Mouse (Mus musculus) cerebellum, adult 9-10 months (tissue): Measurements from ENCODE around the gene Stub1.
"Not testable (repeated sequence)": the region's sequence is repeated elsewhere in the genome, so short reads cannot be mapped to it uniquely, and the experiment has no call there.

Experiments
- DNase-seq: peaks from one replicate; pipeline ENCODE4 v3.0.0; 2022

Stub1 gene

DNA sequence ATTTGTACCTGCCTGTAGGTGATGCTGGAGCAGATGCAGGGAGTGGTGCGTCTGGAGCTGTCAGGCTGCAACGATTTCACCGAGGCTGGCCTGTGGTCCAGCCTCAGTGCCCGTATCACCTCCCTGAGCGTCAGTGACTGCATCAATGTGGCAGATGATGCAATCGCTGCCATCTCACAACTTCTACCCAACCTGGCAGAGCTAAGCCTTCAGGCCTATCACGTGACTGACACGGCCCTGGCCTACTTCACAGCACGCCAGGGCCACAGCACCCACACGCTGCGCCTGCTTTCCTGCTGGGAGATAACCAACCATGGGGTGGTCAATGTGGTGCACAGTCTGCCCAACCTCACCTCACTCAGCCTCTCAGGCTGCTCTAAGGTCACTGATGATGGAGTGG, 15.5 kb downstream of the Stub1 start:
- DNase-seq = no peak

DNA sequence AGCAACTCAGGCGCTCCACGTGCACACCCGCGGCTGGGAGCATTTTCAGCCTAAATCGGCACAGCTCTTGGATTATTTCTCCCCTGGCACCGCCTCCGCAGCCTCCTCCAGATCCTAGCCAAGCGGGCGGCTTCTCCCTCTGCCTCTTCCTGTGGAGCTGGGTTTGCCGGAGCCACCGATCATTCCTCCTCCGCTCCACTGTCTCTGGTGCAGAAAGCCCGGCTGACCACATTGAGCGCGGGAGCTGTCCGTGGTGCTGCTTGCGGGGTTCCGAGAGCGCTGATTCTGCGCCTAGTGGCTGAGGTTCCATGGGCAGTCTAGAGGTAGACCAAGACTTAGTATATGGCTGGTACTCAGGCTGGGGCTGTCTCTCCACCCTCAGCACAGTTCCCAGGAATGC, 19.7 kb downstream of the Stub1 start:
- peak; percentile 68 for DNase-seq

DNA sequence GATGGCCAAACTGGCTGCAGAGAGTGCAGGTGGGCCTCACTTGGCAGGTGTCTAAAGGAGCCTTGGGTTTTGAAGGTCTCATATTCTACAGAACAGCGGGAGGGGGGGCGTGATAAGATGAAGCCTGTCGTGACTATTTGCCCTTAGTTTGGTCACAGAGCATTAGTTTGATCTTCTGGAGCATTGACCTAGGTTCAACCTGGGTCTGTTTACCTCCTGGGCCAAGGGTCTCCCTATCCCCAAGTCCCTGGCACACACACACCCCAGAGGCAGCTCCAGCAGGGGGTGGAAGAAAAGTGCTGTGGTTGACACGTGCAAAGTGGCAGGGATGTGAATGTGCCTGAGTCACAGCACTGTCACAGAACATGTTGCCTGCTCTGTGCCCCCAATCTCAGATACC, 22.3 kb downstream of the Stub1 start:
- DNase-seq = peak; percentile 63

DNA sequence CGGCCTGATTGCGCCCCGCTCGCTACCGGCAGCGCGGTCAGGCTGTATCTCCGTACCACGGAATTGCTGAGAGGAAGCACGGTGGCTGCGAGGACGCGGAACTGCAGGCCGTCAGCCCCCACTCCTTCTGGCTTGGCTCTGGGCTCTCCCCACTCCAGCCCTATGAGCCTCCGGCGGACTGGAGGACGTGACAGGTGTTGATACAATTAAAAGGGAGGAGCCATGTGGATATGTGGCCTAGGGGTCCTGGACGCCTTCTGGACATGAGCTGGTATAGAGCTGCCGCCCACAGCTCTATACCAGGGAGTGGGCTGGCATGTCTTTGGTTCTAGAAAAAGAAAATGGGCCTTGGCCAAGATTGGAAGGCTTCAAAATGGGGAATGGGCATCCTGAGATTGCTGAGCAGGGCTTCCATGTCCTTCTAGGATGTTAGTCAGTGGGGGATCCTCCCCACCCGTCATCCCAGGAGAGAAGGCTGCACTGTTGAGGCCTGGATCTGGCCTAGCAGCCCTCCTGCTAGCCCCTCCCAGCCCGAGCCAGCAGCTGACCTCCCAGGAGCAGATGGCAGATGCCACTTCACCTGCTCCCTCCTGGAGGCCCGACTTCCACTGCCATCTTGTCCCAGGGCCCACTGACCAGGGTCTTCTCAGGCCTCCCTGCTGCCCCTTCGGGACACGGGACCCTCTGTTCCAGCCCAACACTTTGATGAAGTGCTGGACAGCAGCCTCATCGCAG, 23.4 kb downstream of the Stub1 start:
- DNase-seq = peak; percentile 86

DNA sequence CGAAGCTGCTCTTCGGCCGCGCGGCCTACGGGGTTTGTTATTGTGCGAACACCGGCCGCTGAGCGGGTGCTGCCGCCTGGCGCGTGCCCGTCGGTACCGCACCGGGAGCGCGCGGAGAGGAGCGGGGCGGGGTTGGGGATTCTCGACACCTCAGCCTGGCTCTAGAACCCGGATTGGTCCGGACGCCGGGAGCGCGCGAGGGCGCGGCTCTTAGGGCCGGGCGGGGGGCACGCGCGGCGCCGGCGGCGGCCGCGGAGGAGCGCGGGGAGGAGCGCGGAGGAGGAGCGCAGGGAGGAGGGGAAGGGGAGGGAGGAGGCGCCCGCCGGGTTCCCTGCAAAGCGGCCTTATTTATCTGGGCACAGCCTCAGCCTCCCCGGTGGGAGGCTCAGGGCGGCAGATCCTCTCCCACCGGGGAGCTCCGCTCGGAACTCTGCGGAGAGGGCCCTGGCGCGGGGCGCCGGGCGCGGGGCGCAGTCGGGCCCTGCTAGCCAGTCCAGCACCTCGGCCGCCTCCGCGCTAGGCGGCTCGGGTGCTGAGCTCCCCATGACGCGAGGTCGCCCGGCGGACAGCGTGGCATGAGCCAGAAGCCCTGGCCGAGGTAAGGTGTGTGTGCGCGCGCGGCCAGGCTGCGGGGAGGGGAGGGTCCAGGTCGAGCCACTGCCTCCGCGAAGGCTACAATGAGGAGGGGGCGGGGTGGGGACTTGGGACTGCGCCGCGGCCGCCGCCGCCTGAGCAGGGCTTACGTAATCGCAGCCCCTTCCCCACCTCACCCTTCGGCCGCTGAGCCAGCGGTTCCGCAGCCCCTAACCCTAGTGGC, 24.2 kb downstream of the Stub1 start, which contains the start of gene Fbxl16:
Fbxl16 (plus strand) TSS at position 297 of the 817 bp plus-strand sequence.
- peak; percentile 96 for DNase-seq

DNA sequence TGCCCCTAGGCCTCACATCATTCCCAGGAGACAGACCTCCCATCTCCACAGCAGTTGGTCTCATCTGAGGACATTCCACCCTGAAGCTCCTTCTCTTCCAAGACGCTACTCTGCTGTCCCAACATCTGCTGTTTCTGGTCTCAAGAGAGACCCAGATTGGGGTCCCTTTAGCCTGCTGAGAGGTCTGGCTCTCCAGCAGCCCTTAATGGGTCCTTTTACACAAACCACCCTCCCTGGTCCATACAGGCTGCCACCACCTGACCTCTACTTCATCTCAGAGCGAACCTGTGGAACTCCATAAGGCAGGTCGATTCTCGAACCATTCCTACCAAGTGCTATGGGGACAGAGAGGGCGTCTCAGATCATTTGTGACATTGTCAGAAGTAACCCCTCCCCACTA, 25.2 kb downstream of the Stub1 start:
- DNase-seq = peak; percentile 65

DNA sequence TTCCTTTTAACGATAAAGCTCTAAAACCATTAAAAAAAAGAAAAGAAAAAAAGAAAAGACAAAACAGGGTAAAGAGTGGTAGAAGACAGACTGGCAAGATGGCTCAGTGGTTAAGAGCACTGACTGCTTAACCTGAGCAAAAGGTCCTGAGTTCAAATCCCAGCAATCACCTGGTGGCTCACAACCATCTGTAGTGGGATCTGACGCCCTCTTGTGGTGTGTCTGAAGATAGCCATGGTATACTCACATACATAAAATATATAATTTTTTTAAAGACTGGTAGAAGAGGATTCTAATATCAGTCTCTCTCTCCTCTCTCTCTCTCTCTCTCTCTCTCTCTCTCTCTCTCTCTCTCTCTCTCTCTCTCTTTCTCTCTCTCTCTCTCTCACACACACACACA, 25.8 kb downstream of the Stub1 start:
- DNase-seq = not testable (repeated sequence)

DNA sequence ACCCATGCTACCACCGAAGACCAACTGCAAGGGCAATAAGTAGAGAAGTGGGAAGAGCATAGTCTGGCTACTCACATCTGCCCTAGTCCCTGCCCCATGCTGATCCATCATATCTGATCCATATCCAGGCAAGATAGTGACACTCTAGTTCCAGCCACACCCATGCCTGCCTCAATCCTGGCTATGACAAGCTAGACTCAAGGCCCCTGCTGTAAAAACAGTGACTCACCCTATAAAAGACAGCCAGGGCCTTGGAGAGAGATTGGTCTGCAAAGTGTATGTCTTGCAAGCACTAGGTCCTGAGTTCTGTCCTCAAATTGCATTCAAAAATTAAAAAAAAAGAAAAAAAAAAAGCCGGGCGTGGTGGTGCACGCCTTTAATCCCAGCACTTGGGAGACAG, 26.7 kb downstream of the Stub1 start:
- no peak for DNase-seq

DNA sequence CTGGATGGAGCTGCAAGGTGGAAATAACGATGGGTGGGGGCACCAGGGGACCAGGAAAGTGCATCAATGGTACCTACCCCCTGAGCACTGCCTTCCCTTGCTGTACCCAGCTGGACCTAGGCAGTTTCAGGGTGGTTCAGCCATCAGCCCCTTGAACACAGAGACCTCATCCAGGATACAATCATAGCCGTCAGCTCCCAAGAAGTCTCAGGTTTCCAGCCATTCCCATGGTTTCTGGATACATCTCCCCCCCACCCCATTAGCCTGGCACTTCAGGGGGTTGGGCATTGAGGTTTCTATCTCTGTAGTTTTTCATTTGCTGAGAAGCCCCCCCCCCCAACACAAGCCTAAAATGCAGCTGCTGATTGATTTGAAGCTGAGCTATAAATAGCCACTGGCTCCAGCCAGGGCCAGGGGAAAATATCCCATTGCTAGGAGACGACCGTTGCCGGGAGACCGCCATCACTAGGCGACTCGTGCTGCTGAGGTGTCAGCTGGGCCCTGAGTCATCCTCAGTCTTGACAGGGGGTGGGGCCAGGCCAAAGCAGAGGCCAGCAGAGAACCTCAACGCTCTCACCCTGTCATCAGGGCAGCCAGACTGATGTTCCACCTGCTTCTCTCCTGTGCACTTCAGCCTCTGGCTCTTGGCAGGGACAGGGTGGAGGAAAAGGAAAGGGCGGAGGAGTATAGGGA, 30.2 kb downstream of the Stub1 start:
- no peak for DNase-seq

DNA sequence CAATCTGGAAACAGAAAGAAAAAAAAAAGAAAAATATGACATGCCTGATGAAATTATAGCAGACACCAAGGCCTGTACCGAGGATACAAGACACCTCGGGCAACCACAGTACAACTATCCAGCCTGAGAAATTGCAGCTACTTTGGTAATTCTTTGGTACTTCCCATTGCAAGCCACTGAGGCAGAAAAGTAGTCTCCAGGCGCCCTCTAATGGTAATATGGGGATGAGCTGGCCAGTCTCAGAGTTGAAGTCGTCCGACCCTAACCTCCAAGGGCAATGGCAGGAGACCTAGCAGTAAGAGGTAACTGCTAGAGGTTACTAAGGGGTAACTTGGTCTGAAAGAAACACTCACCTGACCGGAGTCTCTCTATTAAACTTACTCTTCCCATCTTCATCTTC, 32.2 kb downstream of the Stub1 start:
- peak; percentile 86 for DNase-seq

DNA sequence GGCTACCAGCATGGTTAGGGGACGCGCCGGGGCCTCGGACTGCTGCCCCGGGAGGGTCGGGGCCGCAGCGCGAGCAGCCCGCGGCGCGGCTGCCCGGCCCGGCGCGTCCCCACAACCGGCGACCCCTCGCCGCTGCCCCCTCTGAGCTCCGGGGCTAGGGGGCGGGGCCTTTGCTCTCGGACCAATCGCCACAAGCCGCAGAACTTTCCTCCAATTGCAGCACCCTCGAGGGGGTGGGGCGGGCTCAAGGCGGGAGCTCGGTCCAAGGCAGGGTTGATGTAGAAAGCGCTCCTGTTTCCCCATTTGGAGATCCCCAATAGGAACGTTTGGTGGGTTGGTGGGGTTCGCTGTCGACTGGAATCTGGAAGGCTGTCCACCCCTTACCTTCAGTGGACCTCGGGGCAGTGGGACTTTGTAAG, 36.2 kb downstream of the Stub1 start, which contains the start of gene Metrn:
Metrn (minus strand) TSS at position 186 of the 419 bp plus-strand sequence.
- no peak for DNase-seq

DNA sequence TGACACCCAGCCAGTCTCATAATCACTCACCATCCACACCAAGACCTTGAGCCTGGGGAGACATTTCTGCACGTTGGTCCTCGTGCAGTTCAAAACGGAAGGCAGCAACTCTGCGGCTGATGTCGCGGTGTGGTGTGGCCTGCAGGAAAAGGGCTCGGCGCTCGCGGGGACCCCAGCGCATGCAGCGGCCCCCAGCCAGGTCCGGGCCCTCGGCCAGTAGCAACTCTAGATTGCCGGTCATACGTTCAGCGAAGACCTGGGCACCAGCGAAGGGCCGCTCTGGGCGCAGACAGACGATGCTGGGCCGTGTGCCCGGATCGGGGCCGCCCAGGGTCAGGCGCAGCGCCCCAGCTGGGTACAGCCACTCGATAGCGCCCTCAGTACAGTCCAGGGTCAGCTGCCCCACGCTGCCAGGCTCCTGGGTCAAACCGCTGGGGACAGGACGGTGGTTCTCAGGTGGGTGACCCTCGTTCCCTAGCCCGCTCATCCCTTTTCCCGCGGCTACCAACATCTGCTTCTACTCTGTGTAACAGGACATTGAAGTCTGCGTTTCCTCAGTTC, 36.9 kb downstream of the Stub1 start:
- no peak for DNase-seq

DNA sequence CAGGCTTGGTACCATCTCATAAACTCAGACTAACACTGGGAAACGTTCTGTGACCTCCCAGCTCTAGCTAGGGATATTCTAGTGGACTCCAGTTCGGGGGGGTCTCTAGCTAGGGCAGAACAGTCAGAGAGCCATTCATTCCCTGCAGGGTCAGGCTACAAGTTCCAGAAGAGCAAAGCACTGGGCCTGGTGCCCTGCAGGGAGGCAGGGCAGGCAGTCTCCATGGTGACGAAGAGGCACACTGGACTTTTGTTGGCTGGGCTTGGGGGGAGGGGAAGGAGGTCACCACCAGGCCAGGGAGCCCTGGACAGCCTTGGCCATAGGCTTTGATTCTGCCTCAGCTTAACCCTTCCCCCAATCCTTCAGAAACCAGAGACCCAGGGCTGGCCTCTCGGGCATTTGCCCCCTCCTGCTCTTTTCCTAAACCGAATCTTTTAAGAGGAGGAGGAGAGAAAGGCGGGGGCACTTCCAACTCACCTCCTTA, 37.6 kb downstream of the Stub1 start, which contains the start of gene AC134908.4:
AC134908.4 (minus strand) TSS at position 51 of the 484 bp plus-strand sequence.
- DNase-seq = no peak

DNA sequence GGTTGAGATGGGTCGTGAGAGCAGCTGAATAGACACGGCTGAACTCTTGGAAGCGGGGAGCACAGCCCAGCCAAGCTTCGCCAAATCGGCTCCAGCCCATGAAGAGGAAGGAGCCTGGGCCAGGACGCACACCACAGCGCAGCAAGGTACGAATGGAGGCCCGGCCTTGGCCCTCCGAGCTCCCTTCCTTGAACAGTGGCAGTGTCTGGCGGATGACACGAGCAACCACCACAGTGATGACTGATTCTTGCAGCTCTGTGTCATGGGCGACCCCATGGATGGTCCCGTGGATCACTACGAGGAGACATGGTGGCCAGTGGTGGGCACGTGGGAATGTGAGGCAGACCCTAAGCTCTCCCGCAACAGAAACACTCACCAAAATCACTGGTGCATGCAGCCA, 38.2 kb downstream of the Stub1 start:
- no peak for DNase-seq

DNA sequence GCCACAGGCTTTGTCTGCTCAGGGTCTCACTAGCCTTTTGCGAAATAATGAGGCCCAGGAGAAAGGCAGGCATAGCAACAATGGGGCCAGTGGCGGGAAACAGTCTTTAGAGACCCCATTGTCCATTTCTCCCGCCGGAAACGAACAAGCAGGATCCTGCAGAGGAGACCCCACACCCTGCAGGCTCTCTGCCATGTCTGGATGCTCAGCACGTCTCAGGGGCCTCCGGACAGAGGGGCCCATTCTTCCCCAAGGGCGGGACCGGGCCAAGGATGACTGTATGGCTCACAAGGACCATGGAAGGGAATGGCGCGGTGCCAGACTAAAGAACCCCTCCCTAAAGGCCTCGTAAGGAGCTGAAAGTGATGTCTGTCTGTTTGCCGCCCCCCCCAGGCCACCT, 39.0 kb downstream of the Stub1 start:
- DNase-seq = no peak

DNA sequence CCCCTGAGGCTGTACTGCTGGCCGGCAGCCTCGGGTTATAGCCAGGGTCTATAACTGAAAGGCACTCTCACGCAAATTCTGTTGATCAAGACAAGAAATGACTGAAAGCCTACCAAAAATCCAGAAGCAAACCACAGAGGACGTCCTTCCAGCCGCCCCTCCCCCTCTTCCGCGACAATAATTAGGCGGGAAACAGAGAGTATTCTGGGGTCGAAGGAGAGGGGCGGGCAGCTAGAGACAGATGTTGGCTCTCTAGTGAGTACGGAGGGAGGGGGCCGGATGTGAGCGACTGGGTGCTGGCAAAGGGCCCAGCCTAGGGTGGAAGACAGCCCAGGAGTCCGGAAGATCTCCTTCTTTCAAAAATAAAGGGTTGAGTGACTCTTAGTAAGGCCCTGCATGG, 40.6 kb downstream of the Stub1 start, which contains the start of gene Fam173a:
Fam173a (minus strand) TSS at position 287 of the 400 bp plus-strand sequence.
- no peak for DNase-seq

DNA sequence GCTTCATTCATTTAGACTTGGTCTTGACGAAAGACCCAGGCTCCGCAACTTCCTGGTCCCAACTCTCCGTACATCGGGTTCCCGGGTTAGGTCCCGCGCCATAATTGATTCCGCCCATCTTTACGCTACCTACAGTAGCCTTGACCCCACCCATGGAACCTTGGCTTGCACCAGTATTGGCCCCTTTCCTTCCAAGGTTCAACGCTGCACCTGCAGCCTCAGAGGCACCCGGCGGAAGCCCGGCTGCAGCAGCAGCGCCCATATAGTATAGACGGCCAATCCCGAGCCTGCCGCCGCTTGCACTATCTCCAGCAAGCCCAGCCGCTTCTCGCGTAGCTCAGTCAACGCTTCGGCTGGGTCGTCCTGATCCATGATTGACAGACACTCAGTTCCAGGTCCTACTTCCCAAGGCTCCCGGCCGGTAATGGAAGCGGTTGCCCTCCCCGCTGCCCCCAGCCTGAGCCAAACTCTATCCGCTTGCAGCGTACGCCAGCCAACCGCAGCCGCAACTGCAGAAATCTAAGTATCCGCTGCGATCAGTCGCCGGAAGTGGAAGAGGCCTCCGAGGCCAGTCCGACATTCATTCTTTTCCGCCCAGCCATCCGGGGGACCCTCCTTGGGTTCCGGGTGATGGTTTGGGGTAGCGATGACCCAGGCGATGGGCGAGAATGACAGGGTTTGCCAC, 41.2 kb downstream of the Stub1 start:
- DNase-seq = peak; percentile 86

DNA sequence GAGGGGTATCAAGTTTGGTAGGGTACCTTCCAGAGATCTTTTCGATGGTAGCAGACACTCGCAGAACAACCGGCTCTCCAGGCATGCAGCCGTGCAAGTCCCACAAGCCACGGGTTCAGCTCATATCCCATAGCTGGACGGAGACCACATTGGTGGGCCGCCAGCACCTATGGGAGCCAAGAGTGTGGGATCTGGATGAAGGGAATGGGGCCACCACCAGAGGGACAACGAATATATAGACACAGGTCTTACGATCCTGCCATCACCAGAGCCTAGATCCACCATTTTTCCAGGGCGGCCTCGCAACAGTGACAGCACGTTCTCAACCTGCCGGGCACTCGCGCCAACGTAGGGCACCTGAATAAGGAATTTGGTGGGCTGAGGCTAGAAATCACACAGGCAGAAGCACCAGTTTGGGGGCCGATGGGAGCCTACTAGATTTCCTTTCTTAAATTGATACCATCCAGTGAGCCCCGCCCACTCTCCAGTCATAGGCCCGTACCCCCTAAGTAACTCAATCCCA, 41.8 kb downstream of the Stub1 start:
- DNase-seq = no peak

DNA sequence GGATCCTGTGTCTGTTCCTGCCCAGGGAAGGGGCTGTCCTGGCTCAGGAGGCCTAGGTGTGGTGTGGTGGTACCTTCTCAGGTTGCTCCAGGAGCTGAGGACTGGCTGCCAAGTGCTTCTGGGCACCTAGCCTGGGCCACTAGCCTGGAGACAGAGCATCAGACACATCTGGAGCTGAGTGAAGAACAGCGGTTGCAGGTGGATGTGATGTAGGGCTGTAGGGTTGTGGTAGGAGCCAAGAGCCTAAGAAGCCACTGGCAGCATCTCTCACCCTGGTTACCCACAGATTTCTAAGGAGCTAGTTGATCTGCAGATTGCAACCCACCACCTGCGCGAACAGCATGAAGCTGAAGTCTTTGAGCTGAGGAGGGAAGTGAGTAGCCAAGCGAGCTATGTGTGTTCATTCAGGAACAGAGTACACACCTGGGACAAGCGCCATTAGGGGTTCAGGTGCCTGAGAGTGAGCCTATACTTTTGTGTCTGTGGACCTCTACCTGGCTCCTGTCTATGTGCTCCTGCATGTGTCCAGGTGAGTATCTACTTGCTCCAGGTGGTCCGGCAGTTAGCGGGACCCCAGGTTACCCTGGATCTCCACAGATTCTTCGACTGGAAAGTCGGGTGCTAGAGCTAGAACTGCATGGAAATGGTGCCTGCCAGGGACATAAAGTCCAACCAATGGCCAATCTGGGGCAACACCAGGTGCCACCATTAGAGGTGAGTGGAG, 46.3 kb downstream of the Stub1 start:
- no peak for DNase-seq

DNA sequence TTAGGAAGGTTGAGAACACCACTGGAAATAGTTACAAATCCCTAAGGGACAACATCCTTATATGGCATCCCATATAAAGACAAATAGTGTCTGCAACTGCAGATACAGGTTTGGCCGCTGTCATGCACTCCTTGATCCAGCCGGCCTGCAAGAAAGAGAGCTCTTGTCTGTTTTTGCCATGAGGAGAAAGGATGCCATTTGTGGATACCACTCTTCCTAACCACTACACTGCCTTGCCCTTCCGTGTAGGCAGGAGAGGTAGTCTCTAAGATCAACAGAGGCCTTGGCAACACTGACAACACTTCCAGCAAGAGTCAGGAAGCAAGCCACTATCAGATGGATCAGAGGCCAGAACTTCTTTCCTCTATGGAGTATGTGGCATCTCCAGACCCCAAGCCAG, 46.9 kb downstream of the Stub1 start, which contains the start of gene Ccdc78:
Ccdc78 (plus strand) TSS at position 301 of the 400 bp plus-strand sequence.
- DNase-seq = no peak

DNA sequence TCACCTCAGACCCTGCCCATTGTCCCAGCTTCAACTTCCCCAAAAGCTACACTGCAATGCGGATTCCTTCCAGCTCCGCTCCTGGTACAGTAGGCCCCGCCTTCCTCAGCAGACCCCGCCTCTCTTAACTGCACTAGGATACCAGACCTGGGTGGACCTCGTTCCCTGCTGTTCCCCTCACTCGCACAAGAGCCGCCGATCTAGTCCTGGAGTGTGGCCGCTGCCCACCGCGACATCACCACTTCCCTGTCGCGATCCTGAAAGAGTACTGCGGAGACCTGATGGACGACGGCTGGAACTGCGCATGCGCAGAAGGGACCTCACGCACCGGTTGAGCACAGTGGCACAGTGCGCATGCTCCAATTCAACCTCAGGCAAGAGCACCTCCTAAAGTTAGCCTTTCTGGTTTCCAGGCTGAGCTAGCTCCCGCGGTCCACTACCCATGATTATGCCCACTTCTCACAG, 47.9 kb downstream of the Stub1 start, which contains the start of gene Haghl:
Haghl (minus strand) TSS at position 393 of the 465 bp plus-strand sequence.
- DNase-seq = peak; percentile 98
